Mouse (Mus musculus): ENCODE measurements around the gene Me1. TPM values are rescaled to one million over a fixed set of nuclear protein-coding genes. Genes with fewer than 3 reads are reported as not detected.

The Me1 gene
- polyA plus RNA-seq, 2 experiments, result 21.1 to 23.5 TPM

DNA sequence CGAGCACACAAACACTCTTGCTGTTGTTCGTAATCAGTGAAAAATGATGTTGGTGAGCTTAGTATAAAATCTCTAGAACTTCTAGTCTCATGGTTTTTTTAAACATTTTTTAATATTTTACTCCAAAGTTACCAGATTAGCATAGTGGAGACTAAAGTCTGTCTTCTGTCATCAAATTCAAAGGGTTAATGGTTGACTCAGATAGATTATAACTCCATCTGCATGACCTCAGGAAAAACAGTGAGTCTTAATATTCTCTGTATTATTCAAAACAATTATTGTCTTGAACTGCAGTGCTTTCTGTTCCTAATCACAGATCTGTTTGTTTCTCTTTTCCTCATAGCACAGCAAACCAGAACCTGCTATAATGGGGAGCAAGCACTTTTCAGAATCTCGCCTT, 4.7 kb downstream of the Me1 start:
- H3K4me3 ChIP-seq (replicated peaks; ENCODE audit: low read length), result no peak overlapping the region
- 87% methylated on average over 3 of the region's 3 CpGs for WGBS
- no peaks in the 10 kb centered on the region for H3K4me1 ChIP-seq (ENCODE audit: control insufficient read depth, insufficient read depth, low read length)
- no peaks in the 10 kb centered on the region for H3K9me3 ChIP-seq (ENCODE audit: control insufficient read depth, low read length)
- no peaks in the 10 kb centered on the region for H3K36me3 ChIP-seq (ENCODE audit: control insufficient read depth, insufficient read depth, low read length)
- no peak overlapping the region for H3K9ac ChIP-seq (ENCODE audit: low read depth, low read length, severe bottlenecking)
- H3K27ac ChIP-seq (replicated peaks; ENCODE audit: low read depth, low read length), result no peak overlapping the region
- DNase-seq (ENCODE audit: low spot score) (no peak), ATAC-seq (ENCODE audit: low FRiP score, low read depth) (no peak)
- H3K4me2 ChIP-seq (replicated peaks; ENCODE audit: low read depth, low read length, severe bottlenecking), result no peak overlapping the region
- TF ChIP-seq POLR2A (IDR thresholded peaks at IDR 0.05; ENCODE audit: borderline replicate concordance, extremely low read depth, insufficient read depth, insufficient read length), result no peak
- H3K27me3 ChIP-seq (ENCODE audit: control insufficient read depth, insufficient read depth, low read length), result no peaks in the 10 kb centered on the region

DNA sequence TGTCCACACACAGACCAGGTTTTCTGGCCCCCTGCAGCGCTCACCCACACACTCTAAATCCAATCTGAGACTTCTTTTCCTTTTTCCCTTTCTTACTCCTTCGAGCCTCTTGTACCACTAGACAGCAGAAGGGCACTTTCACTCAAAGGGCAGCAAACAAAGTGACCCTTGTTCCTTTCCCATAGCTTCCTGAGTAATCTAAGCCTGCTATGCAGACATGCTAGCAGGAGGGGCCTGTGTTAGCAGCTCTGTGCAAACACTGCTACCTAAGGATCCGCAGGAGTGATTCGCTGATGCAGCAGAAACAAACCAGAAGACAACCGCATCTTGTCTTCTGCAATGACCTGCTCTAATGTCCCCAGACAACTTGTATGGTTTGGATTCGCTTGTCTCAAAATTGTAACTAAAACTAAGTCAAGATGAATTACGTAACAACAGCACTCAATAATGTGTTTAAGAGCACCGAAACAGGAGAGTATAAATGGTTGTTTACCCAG, 12.0 kb downstream of the Me1 start:
- no peak for DNase-seq (ENCODE audit: low spot score)
- Histone ChIP-seq H3K4me1 (ENCODE audit: control insufficient read depth, insufficient read depth, low read length) (0 out of 2 replicates have a peak, but pooled peaks cover 5% of the 10 kb centered on the region), H3K9ac (ENCODE audit: low read depth, low read length, severe bottlenecking) (no peak overlapping the region), H3K9me3 (ENCODE audit: control insufficient read depth, low read length) (no peaks in the 10 kb centered on the region), H3K4me3 (replicated peaks; ENCODE audit: low read length) (no peak overlapping the region), H3K4me2 (replicated peaks; ENCODE audit: low read depth, low read length, severe bottlenecking) (no peak overlapping the region), H3K36me3 (ENCODE audit: control insufficient read depth, insufficient read depth, low read length) (0 out of 2 replicates have a peak, but pooled peaks cover 2% of the 10 kb centered on the region), H3K27ac (replicated peaks; ENCODE audit: low read depth, low read length) (peak overlapping the region; percentile 44), H3K27me3 (ENCODE audit: control insufficient read depth, insufficient read depth, low read length) (no peaks in the 10 kb centered on the region)
- TF ChIP-seq POLR2A (IDR thresholded peaks at IDR 0.05; ENCODE audit: borderline replicate concordance, extremely low read depth, insufficient read depth, insufficient read length), result no peak
- no peak for ATAC-seq (ENCODE audit: low FRiP score, low read depth)
- WGBS, result 56% methylated on average over 8 of the region's 8 CpGs

DNA sequence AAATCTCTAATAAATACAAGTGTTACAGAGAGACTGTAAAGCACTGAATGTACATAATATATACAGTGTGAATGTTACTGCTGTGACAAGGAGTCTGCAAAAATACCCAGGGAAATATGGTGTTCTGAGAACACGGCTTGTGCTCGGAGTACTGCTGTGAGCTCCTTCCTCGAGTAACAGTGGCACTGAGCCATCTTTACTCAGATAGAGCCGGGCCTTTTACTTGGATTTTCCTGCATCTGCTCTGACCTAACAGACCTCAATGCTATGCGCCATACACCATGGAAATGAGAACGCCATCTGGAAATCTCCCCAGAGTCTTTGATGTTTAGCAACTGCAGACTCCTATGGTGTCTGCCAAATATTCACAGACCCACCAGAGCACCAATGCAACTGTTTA, 12.9 kb downstream of the Me1 start:
- Histone ChIP-seq H3K4me3 (replicated peaks; ENCODE audit: low read length) (no peak overlapping the region), H3K9me3 (ENCODE audit: control insufficient read depth, low read length) (no peaks in the 10 kb centered on the region), H3K36me3 (ENCODE audit: control insufficient read depth, insufficient read depth, low read length) (0 out of 2 replicates have a peak, but pooled peaks cover 2% of the 10 kb centered on the region), H3K4me2 (replicated peaks; ENCODE audit: low read depth, low read length, severe bottlenecking) (no peak overlapping the region), H3K4me1 (ENCODE audit: control insufficient read depth, insufficient read depth, low read length) (0 out of 2 replicates have a peak, but pooled peaks cover 5% of the 10 kb centered on the region), H3K27me3 (ENCODE audit: control insufficient read depth, insufficient read depth, low read length) (no peaks in the 10 kb centered on the region), H3K9ac (ENCODE audit: low read depth, low read length, severe bottlenecking) (no peak overlapping the region), H3K27ac (replicated peaks; ENCODE audit: low read depth, low read length) (0 out of 2 replicates have a peak overlapping the region, but pooled peaks have one; percentile 9)
- ATAC-seq (ENCODE audit: low FRiP score, low read depth), result peak; percentile 71
- TF ChIP-seq POLR2A (IDR thresholded peaks at IDR 0.05; ENCODE audit: borderline replicate concordance, extremely low read depth, insufficient read depth, insufficient read length), result no peak
- WGBS, result 35% methylated on average over 6 of the region's 6 CpGs
- DNase-seq (ENCODE audit: low spot score), result peak; percentile 76

DNA sequence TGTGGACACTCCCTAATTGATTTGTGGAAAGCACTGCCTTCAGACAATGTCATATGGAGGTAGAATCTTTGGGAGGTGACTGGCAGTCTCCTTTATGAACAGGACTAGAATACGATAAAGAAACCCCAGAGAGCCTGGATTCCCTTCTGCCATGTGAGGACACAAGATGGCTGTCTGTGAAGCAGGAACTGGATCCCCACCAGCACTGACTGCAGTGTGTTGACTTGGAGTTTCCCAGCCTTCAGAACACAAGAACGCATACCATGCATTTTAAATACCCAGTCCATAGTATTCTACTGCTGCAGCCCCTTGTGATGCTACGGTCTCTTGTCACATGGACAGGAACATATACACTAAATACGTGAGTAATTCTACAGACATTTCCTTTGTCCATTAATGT, 13.5 kb downstream of the Me1 start:
- H3K4me1 ChIP-seq (ENCODE audit: control insufficient read depth, insufficient read depth, low read length), result 0 out of 2 replicates have a peak, but pooled peaks cover 5% of the 10 kb centered on the region
- H3K9ac ChIP-seq (ENCODE audit: low read depth, low read length, severe bottlenecking), result no peak overlapping the region
- 86% methylated on average over 4 of the region's 4 CpGs for WGBS
- no peak for ATAC-seq (ENCODE audit: low FRiP score, low read depth)
- H3K4me3 ChIP-seq (replicated peaks; ENCODE audit: low read length), result no peak overlapping the region
- no peaks in the 10 kb centered on the region for H3K27me3 ChIP-seq (ENCODE audit: control insufficient read depth, insufficient read depth, low read length)
- DNase-seq (ENCODE audit: low spot score), result no peak
- TF ChIP-seq POLR2A (IDR thresholded peaks at IDR 0.05; ENCODE audit: borderline replicate concordance, extremely low read depth, insufficient read depth, insufficient read length), result no peak
- no peak overlapping the region for H3K4me2 ChIP-seq (replicated peaks; ENCODE audit: low read depth, low read length, severe bottlenecking)
- no peaks in the 10 kb centered on the region for H3K9me3 ChIP-seq (ENCODE audit: control insufficient read depth, low read length)
- H3K36me3 ChIP-seq (ENCODE audit: control insufficient read depth, insufficient read depth, low read length), result peaks cover 4% of the 10 kb centered on the region; the same call in 1 of the 2 replicates
- no peak overlapping the region for H3K27ac ChIP-seq (replicated peaks; ENCODE audit: low read depth, low read length)

DNA sequence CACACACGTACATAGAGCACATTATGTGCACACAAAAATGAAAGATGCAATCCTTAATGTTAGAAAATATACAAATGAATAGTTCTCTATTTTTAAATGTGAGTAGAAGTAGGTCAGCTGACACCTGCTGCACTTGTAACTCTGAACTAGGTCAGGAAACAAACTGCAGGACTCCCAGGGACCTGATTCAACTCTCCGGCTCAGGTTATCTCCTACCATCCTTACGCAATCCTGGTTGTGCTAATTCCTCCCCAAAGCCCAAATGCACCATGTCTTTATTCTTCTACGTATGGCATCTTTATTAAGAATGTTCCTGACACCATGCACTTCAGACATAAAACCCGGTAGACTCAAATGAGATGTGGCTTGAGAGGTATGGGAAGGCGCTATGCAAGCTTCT, 15.3 kb downstream of the Me1 start:
- WGBS, result 91% methylated on average over 6 of the region's 6 CpGs
- Histone ChIP-seq H3K9ac (ENCODE audit: low read depth, low read length, severe bottlenecking) (no peak overlapping the region), H3K27me3 (ENCODE audit: control insufficient read depth, insufficient read depth, low read length) (no peaks in the 10 kb centered on the region), H3K27ac (replicated peaks; ENCODE audit: low read depth, low read length) (no peak overlapping the region), H3K4me2 (replicated peaks; ENCODE audit: low read depth, low read length, severe bottlenecking) (no peak overlapping the region), H3K9me3 (ENCODE audit: control insufficient read depth, low read length) (no peaks in the 10 kb centered on the region), H3K36me3 (ENCODE audit: control insufficient read depth, insufficient read depth, low read length) (peaks cover 8% of the 10 kb centered on the region; the same call in 1 of the 2 replicates), H3K4me3 (replicated peaks; ENCODE audit: low read length) (no peak overlapping the region), H3K4me1 (ENCODE audit: control insufficient read depth, insufficient read depth, low read length) (peaks cover 5% of the 10 kb centered on the region; the same call in 1 of the 2 replicates)
- DNase-seq (ENCODE audit: low spot score) (no peak), ATAC-seq (ENCODE audit: low FRiP score, low read depth) (no peak)
- no peak for TF ChIP-seq POLR2A (IDR thresholded peaks at IDR 0.05; ENCODE audit: borderline replicate concordance, extremely low read depth, insufficient read depth, insufficient read length)

Measured in limb, embryonic 14.5 days (tissue).